In genomic region chr6:95116513-95116912, GRCm38 (mm10) we compare ENCODE assay signal across 9 mouse cellular contexts. TPM values are rescaled to one million over a fixed set of nuclear protein-coding genes. Genes with fewer than 3 reads are reported as not detected.
DNase-seq lines count a peak whose midpoint lies in the region; ATAC-seq and TF ChIP-seq lines count a peak whose summit lies in the region.
"Had no signal": no experiment of that assay in that cellular context is flagged by ENCODE, and none has a peak within 500 bp of the region (broad histone marks: within the 10 kb centered on the region; RNA-seq: fewer than 3 reads in every experiment).

No protein-coding gene starts in this region.

- no peak for TF ChIP-seq CTCF in lung, embryonic 14.5 days (IDR thresholded peaks at IDR 0.05; ENCODE audit: low read depth)

- peaks cover 11% of the 10 kb centered on the region for H3K4me1 ChIP-seq in heart, embryonic 12.5 days (replicated peaks)
- H3K4me1 ChIP-seq in lung, embryonic 14.5 days (ENCODE audit: insufficient read depth) = no peaks in the 10 kb centered on the region; the same call in 1 of the 2 replicates
- H3K4me1 ChIP-seq in embryonic facial prominence, embryonic 15.5 days = peaks cover 6% of the 10 kb centered on the region
- peaks cover 20% of the 10 kb centered on the region for H3K4me1 ChIP-seq in liver, embryonic 15.5 days (replicated peaks)

- H3K27ac ChIP-seq in heart, embryonic 12.5 days (ENCODE audit: poor library complexity, severe bottlenecking) = no peak overlapping the region
- H3K27ac ChIP-seq in lung, embryonic 14.5 days (ENCODE audit: low read depth) = no peak overlapping the region
- no peak overlapping the region for H3K27ac ChIP-seq in embryonic facial prominence, embryonic 15.5 days (replicated peaks)
- H3K27ac ChIP-seq in liver, embryonic 15.5 days (replicated peaks) = no peak overlapping the region
- H3K27ac ChIP-seq: heart, embryonic 15.5 days; macrophage had no signal

- WGBS in heart, embryonic 12.5 days = 50% methylated on average over 8 of the region's 8 CpGs
- 59% methylated on average over 8 of the region's 8 CpGs for WGBS in lung, embryonic 14.5 days
- WGBS in embryonic facial prominence, embryonic 15.5 days = 55% methylated on average over 8 of the region's 8 CpGs
- 51% methylated on average over 8 of the region's 8 CpGs for WGBS in liver, embryonic 15.5 days (ENCODE audit: insufficient replicate concordance)

- no peak overlapping the region for H3K9ac ChIP-seq in heart, embryonic 12.5 days
- H3K9ac ChIP-seq in lung, embryonic 14.5 days = no peak overlapping the region
- no peak overlapping the region for H3K9ac ChIP-seq in embryonic facial prominence, embryonic 15.5 days
- no peak overlapping the region; the same call in 1 of the 2 replicates for H3K9ac ChIP-seq in liver, embryonic 15.5 days
- H3K9ac ChIP-seq: heart, embryonic 15.5 days had no signal

- no peak for ATAC-seq in heart, embryonic 12.5 days (ENCODE audit: insufficient number of reproducible peaks, low FRiP score)
- ATAC-seq in lung, embryonic 14.5 days (ENCODE audit: insufficient read depth) = no peak
- ATAC-seq in embryonic facial prominence, embryonic 15.5 days (ENCODE audit: insufficient number of reproducible peaks, low FRiP score, low TSS enrichment, low read depth) = no peak
- no peak for ATAC-seq in liver, embryonic 15.5 days (ENCODE audit: insufficient read depth)

- no peaks in the 10 kb centered on the region for H3K36me3 ChIP-seq in heart, embryonic 12.5 days
- H3K36me3 ChIP-seq in lung, embryonic 14.5 days (ENCODE audit: insufficient read depth) = no peaks in the 10 kb centered on the region
- no peaks in the 10 kb centered on the region for H3K36me3 ChIP-seq in embryonic facial prominence, embryonic 15.5 days
- no peaks in the 10 kb centered on the region for H3K36me3 ChIP-seq in liver, embryonic 15.5 days (replicated peaks)
- H3K36me3 ChIP-seq: heart, embryonic 15.5 days had no signal

- no peaks in the 10 kb centered on the region for H3K9me3 ChIP-seq in heart, embryonic 12.5 days (replicated peaks)
- H3K9me3 ChIP-seq in lung, embryonic 14.5 days (ENCODE audit: low read depth, low read length) = no peaks in the 10 kb centered on the region
- no peaks in the 10 kb centered on the region for H3K9me3 ChIP-seq in embryonic facial prominence, embryonic 15.5 days (replicated peaks)
- no peaks in the 10 kb centered on the region for H3K9me3 ChIP-seq in liver, embryonic 15.5 days (replicated peaks)
- H3K9me3 ChIP-seq: heart, embryonic 15.5 days had no signal

- 0 out of 2 replicates have a peak overlapping the region, but pooled peaks have one; percentile 67 for H3K4me2 ChIP-seq in heart, embryonic 12.5 days
- H3K4me2 ChIP-seq in lung, embryonic 14.5 days = peak overlapping the region; percentile 54
- H3K4me2 ChIP-seq in embryonic facial prominence, embryonic 15.5 days (replicated peaks) = 0 out of 2 replicates have a peak overlapping the region, but pooled peaks have one; percentile 66
- H3K4me2 ChIP-seq in liver, embryonic 15.5 days = peak overlapping the region; percentile 81

- no peak overlapping the region for H3K4me3 ChIP-seq in heart, embryonic 12.5 days
- no peak overlapping the region for H3K4me3 ChIP-seq in lung, embryonic 14.5 days (ENCODE audit: low read depth, low read length)
- H3K4me3 ChIP-seq in embryonic facial prominence, embryonic 15.5 days (replicated peaks) = no peak overlapping the region
- peak overlapping the region; percentile 93 for H3K4me3 ChIP-seq in liver, embryonic 15.5 days (replicated peaks)

- 0 out of 2 replicates have a peak, but pooled peaks cover 3% of the 10 kb centered on the region for H3K27me3 ChIP-seq in heart, embryonic 12.5 days (replicated peaks)
- peaks cover 7% of the 10 kb centered on the region; the same call in 1 of the 2 replicates for H3K27me3 ChIP-seq in lung, embryonic 14.5 days (ENCODE audit: insufficient read depth, low read length)
- H3K27me3 ChIP-seq in embryonic facial prominence, embryonic 15.5 days = no peaks in the 10 kb centered on the region
- no peaks in the 10 kb centered on the region for H3K27me3 ChIP-seq in liver, embryonic 15.5 days

- no peak for DNase-seq in heart, postnatal 36 days
- DNase-seq in lung, embryonic 14.5 days = no peak
- DNase-seq in lung, postnatal 36 days = no peak
- DNase-seq in spleen, adult 12 weeks (ENCODE audit: low spot score) = no peak

- intact Hi-C loops in heart, postnatal 36 days (cut with DNase I) = no loop called here

RNA-seq across cellular contexts. Expression of gene Kbtbd8, which starts 0.5 kb away (rescaled TPM):
- polyA plus RNA-seq in heart, embryonic 12.5 days (2016; fragmentation: Nextera tagmentation; extraction: Ambion mirVana) = 1.8 and 2.3 TPM in 2 replicates
- total RNA-seq in heart, postnatal 36 days (2021) = 1 to 10 TPM; 1.1 to 1.3 TPM
- 1.9 and 2.3 TPM in 2 replicates for polyA plus RNA-seq in lung, embryonic 14.5 days (2014; fragmentation: Nextera tagmentation; extraction: Ambion mirVana)
- polyA plus RNA-seq in embryonic facial prominence, embryonic 15.5 days (2015; fragmentation: Nextera tagmentation; extraction: Ambion mirVana) = 3.5 and 5.9 TPM in 2 replicates
- polyA plus RNA-seq in liver, embryonic 15.5 days (2015; fragmentation: Nextera tagmentation; extraction: Ambion mirVana) = 2.7 and 3.9 TPM in 2 replicates
